Mouse (Mus musculus): ENCODE data around the gene Zfp653.
"Not testable (repeated sequence)": the region's sequence is repeated elsewhere in the genome, so short reads cannot be mapped to it uniquely, and the experiment has no call there.

The Zfp653 gene

GRCm38 (mm10) chr9:22070791-22071573 is at the start of gene Zfp653, which contains the start of gene Gm49318:
Zfp653 (minus strand) TSS chr9:22071376.
Gm49318 (minus strand) TSS chr9:22071259.
- DNase-seq = peak; percentile 98

- DNase-seq = no peak
These were observed 48.4 kb upstream of the Zfp653 start for GRCm38 (mm10) chr9:22119543-22119942.

DNA sequence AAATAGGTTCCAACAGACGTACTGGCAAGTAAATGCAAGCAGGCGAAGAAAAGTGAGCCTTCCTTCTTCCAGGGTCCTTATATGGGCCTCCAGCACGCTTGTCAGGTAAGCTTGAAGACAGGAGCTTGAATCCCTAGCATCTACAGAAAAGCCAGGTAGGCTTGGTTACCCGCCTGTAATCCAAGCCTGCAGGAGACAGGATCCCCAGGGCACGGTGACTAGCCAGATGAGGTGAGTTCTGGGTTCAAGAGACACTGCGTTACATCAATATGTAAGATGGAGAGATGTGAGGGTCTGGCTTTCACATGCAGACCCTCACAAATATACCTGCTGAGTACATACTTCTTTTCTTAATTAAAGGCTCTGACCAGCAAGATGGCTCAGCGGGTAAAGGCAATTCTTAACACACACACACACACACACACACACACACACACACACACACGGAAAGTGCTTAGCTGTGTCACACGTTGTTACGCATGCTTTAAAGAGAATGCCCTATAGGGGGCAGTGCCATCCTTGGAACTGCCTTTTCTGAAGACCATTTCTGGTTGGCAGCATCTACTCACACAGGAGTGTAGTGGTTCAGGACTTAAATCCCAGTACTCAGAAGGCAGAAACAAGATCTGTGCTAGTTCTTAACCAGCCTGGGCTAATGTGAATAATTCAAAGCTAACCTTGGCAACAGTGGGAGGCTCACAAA is 46.7 kb upstream of the Zfp653 start:
- peak; percentile 68 for DNase-seq

DNA sequence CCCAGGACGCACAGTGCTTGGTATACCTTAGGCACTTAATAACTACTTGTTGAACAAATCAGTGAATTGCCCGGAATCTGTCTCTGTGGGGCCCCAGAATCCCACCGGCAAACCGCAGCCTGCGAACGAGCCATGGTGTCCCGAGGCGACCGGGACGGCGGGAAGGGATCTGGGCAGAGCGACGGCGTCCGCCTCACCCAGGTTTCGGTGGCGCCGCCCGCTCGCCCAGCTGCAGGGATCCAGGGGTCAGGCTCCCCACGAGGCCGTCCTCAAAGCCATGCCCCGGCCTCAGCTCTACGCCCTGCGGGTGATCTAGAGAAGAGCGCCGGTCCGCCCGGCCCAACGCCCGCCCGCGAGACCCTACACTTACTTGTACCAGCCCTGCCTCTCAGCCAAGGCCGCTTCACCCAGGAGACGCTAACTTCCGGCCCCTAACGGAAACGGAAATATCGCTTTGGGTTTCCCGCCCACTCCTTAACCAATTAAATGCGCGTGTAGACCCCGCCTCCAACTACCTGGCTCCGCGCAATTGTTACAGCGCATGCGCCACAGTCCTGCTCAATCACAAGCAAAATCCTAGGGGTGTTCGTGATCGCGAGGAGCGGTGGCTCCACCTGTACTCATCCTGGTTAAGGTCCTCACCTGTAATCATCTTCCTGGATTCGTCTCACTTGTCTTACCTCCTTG is 45.7 kb upstream of the Zfp653 start, which contains the start of gene Elof1:
TSS of gene Elof1 (minus strand) at position 433 of the 687 bp plus-strand sequence.
- peak; percentile 97 for DNase-seq

DNA sequence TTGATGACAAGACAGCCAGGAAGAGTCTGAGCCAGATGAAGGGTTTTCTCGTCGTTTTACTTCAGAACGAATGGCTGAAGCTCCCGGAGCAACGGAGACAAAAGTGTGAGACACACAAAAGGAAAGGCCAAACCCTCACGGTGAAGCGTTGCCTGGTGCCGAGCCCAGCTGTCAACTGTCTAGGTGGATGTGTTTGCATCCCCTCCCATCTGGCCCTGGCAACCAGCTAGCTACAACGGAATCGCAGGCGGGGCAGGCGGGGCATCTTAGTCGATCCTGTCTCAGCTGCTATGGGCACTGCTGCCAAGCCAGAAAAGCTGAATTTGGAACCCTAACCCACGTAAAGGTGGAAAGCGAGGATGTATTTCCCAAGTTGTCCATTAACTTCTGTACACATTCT is 44.9 kb upstream of the Zfp653 start:
- DNase-seq = peak; percentile 34

GRCm38 (mm10) chr9:22115635-22116034 is 44.5 kb upstream of the Zfp653 start:
- DNase-seq = no peak

- no peak for DNase-seq
These were observed 37.0 kb upstream of the Zfp653 start for GRCm38 (mm10) chr9:22108194-22108593.

DNA sequence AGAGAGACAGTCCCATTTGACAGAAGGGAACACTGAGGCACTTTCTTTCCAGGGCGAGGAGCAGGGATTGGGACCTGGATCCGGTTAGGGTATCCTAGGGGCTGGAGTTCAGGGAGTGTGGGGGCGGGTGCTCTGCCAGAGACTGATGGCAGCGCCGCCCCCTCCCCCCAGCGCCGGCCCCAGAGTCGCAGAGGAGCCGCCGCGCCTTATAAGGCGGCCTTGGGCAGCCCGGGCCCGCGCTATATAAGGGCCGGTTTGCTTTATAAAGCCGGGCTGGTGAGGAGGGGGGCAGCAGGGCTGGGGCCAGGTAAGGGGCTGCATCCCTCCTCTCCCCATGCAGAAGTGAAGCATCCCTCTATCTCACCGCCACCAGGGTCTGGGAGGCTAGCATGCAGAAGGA is 28.7 kb upstream of the Zfp653 start:
- DNase-seq = no peak

DNA sequence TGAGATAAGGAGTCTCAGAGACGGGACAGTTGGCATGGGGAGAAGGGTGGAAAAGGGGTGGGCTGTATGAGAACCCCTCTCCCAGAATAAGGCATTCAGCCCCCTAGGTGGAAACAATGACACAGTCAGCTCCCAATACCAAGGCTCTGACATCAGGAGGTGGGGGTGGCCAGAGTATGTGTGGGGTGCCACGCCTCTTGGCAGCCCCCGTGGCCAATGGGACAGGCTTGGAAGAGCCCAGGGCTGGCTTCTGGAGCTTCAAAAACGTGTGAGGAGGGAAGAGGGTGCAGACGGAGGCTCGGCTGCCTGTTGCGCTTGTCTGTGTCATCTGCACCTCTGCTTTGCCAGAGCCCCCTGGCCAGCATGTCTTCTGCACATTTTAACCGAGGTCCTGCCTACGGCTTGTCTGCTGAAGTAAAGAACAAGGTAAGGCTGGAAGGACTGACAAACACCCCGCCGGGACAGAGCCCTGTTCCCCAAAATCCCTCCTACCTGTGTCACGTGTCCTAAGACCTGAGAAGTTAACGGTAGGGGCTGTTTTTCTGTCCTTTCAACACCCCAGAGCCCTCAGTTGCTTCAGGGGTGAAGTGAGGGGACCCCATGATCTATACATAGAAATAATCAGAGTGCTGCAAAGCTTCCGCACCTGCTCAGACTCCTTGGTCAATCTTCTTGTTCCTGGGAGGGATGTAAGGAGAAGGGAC is 28.0 kb upstream of the Zfp653 start, which contains the start of gene Cnn1:
TSS of gene Cnn1 (plus strand) at position 224 of the 704 bp plus-strand sequence.
- DNase-seq = no peak

- DNase-seq = peak; percentile 78
These were observed 24.7 kb upstream of the Zfp653 start for GRCm38 (mm10) chr9:22095854-22096307.

GRCm38 (mm10) chr9:22092746-22093145 is 21.6 kb upstream of the Zfp653 start:
- no peak for DNase-seq

- no peak for DNase-seq
These were observed 18.8 kb upstream of the Zfp653 start for GRCm38 (mm10) chr9:22089986-22090385.

GRCm38 (mm10) chr9:22089281-22089680 is 18.1 kb upstream of the Zfp653 start:
- no peak for DNase-seq

- no peak for DNase-seq
These were observed 15.9 kb upstream of the Zfp653 start for GRCm38 (mm10) chr9:22087034-22087618.

DNA sequence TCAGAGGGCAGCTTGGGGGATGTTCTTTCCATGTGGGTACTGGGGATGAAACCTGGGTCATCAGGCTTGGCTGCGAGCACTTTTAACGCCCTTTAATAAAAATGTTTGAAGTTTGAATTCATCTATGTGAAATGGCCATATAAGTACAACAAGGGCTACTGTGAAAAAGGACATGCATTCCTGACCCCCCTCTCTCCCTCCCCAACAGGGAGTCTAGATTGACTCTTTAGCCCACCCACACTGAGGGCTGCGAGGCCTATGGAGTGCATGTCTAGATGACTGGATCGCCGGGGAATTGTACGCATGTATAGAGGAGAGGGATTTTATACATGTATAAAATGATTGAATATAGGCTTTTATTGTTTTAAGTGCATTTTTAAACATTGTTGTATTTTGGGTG is 14.8 kb upstream of the Zfp653 start:
- no peak for DNase-seq

GRCm38 (mm10) chr9:22085022-22085834 is 14.1 kb upstream of the Zfp653 start, which contains the start of gene Ecsit:
Ecsit (minus strand) TSS chr9:22085438.
- peak; percentile 97 for DNase-seq

- DNase-seq = no peak
These were observed 13.5 kb upstream of the Zfp653 start for GRCm38 (mm10) chr9:22084667-22085021.

GRCm38 (mm10) chr9:22076223-22076622 is 5.0 kb upstream of the Zfp653 start:
- DNase-seq = peak; percentile 38

GRCm38 (mm10) chr9:22075778-22076177 is 4.6 kb upstream of the Zfp653 start:
- DNase-seq = not testable (repeated sequence)

DNA sequence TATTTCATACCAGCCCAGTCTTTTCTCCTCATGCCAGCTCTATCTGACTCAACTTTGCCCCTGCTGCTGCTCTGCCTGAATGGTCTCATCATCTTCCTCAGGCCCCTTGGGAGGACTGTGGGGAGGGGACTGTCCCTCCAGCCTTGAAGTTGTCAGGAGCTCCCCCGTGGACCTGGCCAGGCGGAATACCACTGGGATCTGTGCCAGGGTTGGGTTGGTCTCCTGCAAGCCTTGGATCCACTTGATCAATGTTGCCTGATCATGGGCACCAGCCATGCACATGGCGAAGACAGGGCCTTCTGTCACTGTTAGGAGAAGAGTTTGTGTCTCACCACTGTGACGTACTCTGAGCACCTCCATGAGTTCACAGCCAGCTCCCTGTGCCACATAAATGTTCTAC is 1.1 kb upstream of the Zfp653 start:
- peak; percentile 79 for DNase-seq

DNA sequence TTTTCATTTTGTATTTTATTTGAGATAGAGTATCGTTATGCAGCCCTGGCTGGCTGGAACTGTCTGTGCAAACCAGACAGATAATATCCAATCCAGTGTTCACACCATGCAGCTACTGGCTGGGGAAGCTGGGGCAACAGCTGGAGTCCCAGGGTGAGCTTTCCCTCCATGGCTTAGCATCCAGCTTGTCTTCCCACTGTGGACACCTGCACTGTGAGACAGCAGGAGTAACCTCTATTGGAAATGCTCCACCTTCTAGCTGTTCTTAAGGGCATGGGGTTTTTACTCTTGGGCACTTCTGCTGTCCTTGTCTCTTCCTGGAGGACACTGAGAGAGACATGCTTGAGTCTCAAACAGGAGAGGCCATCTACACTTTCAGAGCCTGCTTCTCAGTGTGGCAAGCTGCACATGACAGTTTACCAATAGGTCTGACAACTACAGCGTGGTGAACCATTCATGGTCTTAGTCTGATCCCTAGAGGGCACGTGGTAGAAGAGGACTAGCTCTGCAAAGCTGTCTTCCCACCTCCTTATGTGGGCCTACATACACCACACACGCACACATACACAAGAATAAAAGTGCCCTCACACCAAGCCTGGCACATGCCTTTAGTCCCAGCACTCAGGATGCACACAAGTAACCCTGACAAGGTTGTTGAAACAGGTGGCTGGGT is 1.2 kb downstream of the Zfp653 start:
- peak; percentile 56 for DNase-seq
